Mouse (Mus musculus): ENCODE results near the gene Prokr1. TPM values are rescaled to one million over a fixed set of nuclear protein-coding genes. Genes with fewer than 3 reads are reported as not detected.
A peak's percentile ranks its signal among the peaks of the same experiment; 100 is the strongest.
"Not testable (repeated sequence)": the region's sequence is repeated elsewhere in the genome, so short reads cannot be mapped to it uniquely, and the experiment has no call there.

Gene Prokr1
- 0.37 and 0.68 TPM in 2 replicates for polyA plus RNA-seq (2012)

DNA sequence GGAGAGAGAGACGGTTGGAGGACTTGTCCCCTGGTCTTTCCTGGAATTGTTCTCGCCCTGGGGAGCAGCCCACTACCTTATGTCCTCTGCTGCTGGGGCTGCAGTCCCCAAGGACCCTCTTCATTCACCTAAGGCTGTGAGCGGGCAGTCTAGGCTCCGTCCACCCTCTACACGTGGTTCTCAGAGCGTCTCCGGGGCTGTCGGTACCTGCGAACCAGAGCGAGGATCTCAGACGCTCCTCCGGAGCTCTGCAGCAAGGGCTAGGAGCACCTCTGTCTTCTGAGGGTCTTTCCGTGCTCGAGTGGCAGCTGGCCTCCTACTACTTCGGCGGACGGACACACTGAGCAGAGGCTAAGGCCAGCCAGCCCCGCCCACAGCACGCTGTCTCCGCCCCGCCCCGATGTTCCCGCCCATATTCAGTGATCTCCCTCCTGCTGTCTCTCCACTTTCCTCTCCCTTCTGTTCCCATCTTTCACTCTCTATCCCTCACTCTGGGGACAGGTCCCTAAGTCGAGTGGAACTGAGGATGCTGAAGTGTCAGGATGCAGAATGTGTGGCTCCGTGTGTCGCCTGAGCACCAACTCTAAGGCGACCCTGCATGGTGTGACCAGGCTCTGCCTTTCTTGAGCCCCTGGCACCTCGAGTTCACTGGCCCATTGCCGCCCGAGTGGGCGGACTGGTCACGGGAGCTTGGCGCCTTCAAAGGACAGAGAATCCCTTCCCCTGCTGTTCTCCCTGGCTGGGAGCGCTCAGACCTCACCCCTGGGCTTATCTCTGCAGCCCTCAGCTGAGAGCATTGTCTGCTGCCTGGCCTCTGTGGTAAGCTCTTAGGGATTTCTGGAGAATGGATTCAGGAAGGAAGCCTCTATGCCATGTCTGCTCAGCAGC lies at the start of gene Prokr1:
Prokr1 (minus strand) TSS at position 350 of the 888 bp plus-strand sequence.
- Histone ChIP-seq H3K27me3 (ENCODE audit: control insufficient read depth) (peaks cover 52% of the 10 kb centered on the region), H3K36me3 (ENCODE audit: control insufficient read depth) (peaks cover 32% of the 10 kb centered on the region), H3K4me1 (ENCODE audit: control insufficient read depth) (peaks cover 58% of the 10 kb centered on the region), H3K9me3 (ENCODE audit: control insufficient read depth, low read length) (no peaks in the 10 kb centered on the region), H3K4me3 (replicated peaks) (peak within 1 kb of the TSS; percentile 81)
- TF ChIP-seq TAL1 (IDR thresholded peaks at IDR 0.05; ENCODE audit: low read length), result no peak
- TF ChIP-seq GATA1 (IDR thresholded peaks at IDR 0.05; ENCODE audit: low read length), result no peak

DNA sequence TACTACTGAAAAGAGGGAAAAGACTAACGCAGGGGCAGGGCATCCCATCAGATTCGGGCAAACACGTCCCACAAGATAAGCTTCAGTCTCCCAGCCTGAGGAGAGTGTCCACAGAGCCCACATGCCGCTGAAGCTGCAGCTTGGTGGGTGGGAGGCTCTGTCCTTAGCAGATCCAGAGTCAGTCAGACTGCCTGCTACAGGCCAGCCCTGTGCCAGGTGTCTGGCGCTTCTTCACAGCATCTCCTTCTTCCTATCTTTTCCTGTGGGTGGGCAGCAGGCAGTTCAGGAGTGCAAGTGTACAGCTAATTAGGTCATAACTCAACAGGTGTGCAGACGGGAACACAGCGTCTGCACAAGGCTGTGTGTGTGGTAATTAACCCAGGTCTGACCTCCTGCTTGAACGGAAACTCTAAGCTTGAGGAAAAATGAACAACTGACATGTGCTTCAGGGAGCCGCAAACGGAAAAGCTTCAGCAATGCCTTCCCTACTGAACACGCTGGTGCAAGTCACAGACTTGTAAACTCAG lies 47.7 kb upstream of the Prokr1 start:
- H3K9me3 ChIP-seq (ENCODE audit: control insufficient read depth, low read length), result no peaks in the 10 kb centered on the region
- no peak overlapping the region for H3K4me3 ChIP-seq (replicated peaks)
- peaks cover 83% of the 10 kb centered on the region for H3K36me3 ChIP-seq (ENCODE audit: control insufficient read depth)
- no peaks in the 10 kb centered on the region for H3K4me1 ChIP-seq (ENCODE audit: control insufficient read depth)
- TF ChIP-seq GATA1 (IDR thresholded peaks at IDR 0.05; ENCODE audit: low read length) (no peak), TAL1 (IDR thresholded peaks at IDR 0.05; ENCODE audit: low read length) (no peak)
- no peaks in the 10 kb centered on the region for H3K27me3 ChIP-seq (ENCODE audit: control insufficient read depth)

DNA sequence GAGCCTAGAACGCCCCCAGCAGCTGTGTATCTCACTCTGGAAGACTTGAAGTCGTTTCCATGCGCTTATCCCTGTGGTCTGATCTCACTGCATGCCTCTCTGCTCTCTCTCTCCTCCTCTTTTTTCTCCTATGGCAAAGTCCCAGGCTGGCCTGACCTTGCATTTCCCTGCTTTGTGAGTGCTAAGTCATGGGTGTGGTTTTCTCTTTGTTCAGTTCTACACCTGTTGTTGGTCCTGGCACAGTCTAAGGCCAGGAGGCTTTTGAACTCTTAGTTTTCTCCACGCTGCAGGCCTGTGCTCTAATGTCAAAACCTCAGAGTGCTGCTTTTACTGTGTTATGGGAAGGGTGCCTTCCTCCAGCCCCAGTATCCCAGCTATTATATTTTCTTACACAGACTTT lies 41.6 kb upstream of the Prokr1 start:
- Histone ChIP-seq H3K4me3 (replicated peaks) (no peak overlapping the region), H3K4me1 (ENCODE audit: control insufficient read depth) (peaks cover 1% of the 10 kb centered on the region; the same call in 1 of the 2 replicates), H3K36me3 (ENCODE audit: control insufficient read depth) (peaks cover 77% of the 10 kb centered on the region), H3K9me3 (ENCODE audit: control insufficient read depth, low read length) (peaks cover 6% of the 10 kb centered on the region), H3K27me3 (ENCODE audit: control insufficient read depth) (no peaks in the 10 kb centered on the region)
- TF ChIP-seq TAL1 (IDR thresholded peaks at IDR 0.05; ENCODE audit: low read length) (no peak), GATA1 (IDR thresholded peaks at IDR 0.05; ENCODE audit: low read length) (no peak)

DNA sequence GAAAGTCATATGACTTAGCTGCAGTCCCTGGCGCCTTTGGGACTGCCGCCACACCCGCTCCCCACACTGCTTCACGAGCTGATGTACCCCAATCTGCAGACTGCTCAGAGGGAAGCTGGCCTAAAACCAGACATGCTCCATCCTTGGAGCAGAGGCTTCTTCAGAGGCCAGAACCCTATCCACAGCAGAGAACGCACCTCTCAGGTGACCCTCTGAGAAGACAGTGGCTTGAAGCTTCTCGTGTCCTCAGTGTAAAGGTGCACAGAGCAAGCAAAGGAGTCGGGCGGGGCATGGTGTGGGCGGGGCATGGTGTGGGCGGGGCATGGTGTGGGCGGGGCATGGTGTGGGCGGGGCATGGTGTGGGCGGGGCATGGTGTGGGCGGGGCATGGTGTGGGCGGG lies 38.4 kb upstream of the Prokr1 start:
- H3K36me3 ChIP-seq (ENCODE audit: control insufficient read depth), result peaks cover 51% of the 10 kb centered on the region
- not testable (repeated sequence) for H3K9me3 ChIP-seq (ENCODE audit: control insufficient read depth, low read length); H3K4me3 ChIP-seq (replicated peaks); H3K27me3 ChIP-seq (ENCODE audit: control insufficient read depth); H3K4me1 ChIP-seq (ENCODE audit: control insufficient read depth)

DNA sequence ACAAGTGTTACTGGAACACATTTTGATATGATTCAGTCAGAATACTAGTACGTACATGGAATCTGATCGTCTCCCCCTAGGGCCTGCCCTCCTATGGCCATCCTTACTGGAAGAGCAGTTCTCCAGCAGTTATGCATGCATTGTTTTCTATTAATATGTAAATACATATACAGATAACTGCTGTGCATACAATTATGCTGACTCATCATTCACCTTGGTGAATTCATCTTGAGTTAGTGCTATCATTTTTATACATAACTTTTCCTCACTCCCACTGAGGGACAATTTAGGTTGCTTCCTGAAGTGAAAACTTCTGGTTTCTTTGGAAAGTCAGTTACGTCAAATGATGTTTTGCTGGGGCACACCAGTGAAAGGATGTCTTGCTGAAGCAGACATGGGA lies 32.6 kb upstream of the Prokr1 start:
- Histone ChIP-seq H3K4me1 (ENCODE audit: control insufficient read depth) (no peaks in the 10 kb centered on the region), H3K36me3 (ENCODE audit: control insufficient read depth) (peaks cover 5% of the 10 kb centered on the region), H3K27me3 (ENCODE audit: control insufficient read depth) (peaks cover 3% of the 10 kb centered on the region), H3K9me3 (ENCODE audit: control insufficient read depth, low read length) (no peaks in the 10 kb centered on the region), H3K4me3 (replicated peaks) (no peak overlapping the region)
- TF ChIP-seq TAL1 (IDR thresholded peaks at IDR 0.05; ENCODE audit: low read length) (no peak), GATA1 (IDR thresholded peaks at IDR 0.05; ENCODE audit: low read length) (no peak)

DNA sequence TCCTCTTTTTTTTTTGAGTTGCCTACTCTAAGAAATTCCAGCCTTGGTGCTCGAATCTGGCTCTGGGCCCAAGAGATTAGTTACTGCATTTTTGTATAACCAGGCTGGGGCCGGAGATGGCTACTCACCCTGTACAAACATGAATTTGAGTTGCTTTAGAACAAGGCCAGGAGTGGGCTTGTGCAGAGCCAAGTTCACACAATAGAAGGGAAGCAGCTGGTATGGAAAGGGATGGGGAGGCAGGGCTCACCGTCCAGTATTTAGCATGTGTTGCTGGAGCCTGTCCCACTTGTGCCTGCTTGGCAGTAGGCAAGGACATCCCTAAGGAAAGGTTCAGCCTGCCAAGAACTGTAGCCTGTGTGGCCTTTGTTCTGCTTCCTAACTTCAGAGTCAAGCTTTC lies 30.7 kb upstream of the Prokr1 start:
- no peak for TF ChIP-seq TAL1 (IDR thresholded peaks at IDR 0.05; ENCODE audit: low read length)
- TF ChIP-seq GATA1 (IDR thresholded peaks at IDR 0.05; ENCODE audit: low read length), result no peak
- no peak overlapping the region for H3K4me3 ChIP-seq (replicated peaks)
- H3K36me3 ChIP-seq (ENCODE audit: control insufficient read depth), result no peaks in the 10 kb centered on the region
- no peaks in the 10 kb centered on the region for H3K9me3 ChIP-seq (ENCODE audit: control insufficient read depth, low read length)
- peaks cover 8% of the 10 kb centered on the region for H3K27me3 ChIP-seq (ENCODE audit: control insufficient read depth)
- no peaks in the 10 kb centered on the region for H3K4me1 ChIP-seq (ENCODE audit: control insufficient read depth)

DNA sequence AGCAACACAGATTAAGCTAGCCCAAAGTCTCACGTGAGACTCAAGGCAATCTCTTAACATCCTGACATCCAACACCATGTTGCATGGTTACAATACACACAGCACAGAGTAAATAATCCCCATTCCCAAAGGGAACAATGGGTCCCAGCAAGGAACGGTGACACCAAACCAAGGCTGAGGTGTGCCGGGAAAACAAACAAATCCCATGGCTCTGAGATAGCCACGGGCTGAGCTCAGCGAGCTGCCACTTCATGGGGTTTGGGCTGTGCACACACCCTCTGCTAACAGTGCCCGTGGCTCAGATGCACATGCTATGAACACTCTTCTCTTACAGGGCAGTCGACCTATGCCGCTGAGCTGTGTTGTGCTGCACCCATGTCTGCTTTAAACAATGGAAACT lies 27.5 kb upstream of the Prokr1 start:
- peaks cover 4% of the 10 kb centered on the region for H3K4me1 ChIP-seq (ENCODE audit: control insufficient read depth)
- H3K9me3 ChIP-seq (ENCODE audit: control insufficient read depth, low read length), result no peaks in the 10 kb centered on the region
- TF ChIP-seq GATA1 (IDR thresholded peaks at IDR 0.05; ENCODE audit: low read length), result no peak

DNA sequence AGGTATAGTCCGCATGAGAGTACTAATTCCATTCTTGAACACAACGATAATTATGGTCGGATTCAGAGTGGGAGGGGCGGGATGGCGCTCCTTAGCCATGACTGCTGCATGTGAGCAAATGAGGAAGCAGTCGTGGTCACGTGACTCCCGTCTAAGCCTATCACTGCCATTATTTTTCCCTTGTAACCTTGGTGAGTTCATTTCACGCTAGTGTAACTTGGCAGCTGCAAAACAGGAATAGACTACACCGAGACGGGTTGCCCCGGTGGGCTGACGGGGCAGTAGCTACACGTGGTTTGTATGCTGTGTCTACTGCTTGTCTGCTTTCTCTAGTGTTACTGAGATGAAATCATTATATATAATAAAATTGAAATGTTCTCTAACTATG lies 25.1 kb upstream of the Prokr1 start:
- H3K9me3 ChIP-seq (ENCODE audit: control insufficient read depth, low read length), result no peaks in the 10 kb centered on the region
- no peaks in the 10 kb centered on the region for H3K36me3 ChIP-seq (ENCODE audit: control insufficient read depth)
- peaks cover 16% of the 10 kb centered on the region for H3K27me3 ChIP-seq (ENCODE audit: control insufficient read depth)
- peaks cover 4% of the 10 kb centered on the region for H3K4me1 ChIP-seq (ENCODE audit: control insufficient read depth)
- no peak overlapping the region for H3K4me3 ChIP-seq (replicated peaks)
- TF ChIP-seq GATA1 (IDR thresholded peaks at IDR 0.05; ENCODE audit: low read length) (no peak), TAL1 (IDR thresholded peaks at IDR 0.05; ENCODE audit: low read length) (no peak)

More for the DNA sequence above, 27.5 kb upstream of the Prokr1 start:
- Histone ChIP-seq H3K27me3 (ENCODE audit: control insufficient read depth) (peaks cover 8% of the 10 kb centered on the region), H3K36me3 (ENCODE audit: control insufficient read depth) (no peaks in the 10 kb centered on the region), H3K4me3 (replicated peaks) (no peak overlapping the region)

DNA sequence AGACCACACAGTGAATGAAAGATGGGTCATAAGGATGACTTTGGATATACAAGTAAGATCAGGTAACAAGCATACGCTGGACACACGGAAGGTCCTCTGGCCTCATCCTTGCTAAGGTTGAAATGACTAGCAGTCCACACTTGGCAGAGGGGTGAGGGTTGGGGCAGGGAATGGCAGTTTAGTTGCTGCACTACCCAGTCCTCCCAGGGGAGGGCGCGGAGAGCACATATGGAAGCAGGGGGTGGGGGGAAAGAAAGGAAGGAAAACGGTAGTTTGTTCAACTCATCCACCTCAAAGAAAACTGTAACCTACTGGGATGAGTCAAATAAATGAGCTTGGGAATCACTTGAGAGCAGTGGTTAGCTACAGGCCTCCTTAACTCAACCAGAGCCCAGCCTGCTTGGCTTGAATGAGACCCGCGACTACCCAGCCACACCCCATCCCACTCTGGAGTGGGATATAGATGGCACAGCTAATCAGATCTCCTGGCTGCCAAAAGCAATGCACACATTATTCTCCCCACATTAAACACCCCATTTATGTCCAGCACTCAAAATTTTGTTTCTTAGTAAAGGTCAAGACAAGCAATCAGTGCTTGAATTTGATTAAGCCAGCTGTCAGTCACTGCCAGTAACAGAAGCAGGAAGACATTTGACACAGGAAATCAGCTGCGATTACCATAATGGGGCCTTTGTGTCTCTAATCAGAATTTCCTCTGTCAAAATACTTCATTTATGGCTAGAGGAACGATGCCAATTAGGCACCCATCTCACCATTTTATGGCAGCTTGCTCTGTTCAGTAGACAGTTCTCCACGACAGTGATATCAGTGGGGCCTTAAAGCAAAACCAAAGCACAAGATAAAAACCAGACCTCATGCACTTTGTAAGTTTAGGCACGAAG lies 24.5 kb upstream of the Prokr1 start:
- peaks cover 20% of the 10 kb centered on the region for H3K27me3 ChIP-seq (ENCODE audit: control insufficient read depth)
- no peak for TF ChIP-seq GATA1 (IDR thresholded peaks at IDR 0.05; ENCODE audit: low read length)
- TF ChIP-seq TAL1 (IDR thresholded peaks at IDR 0.05; ENCODE audit: low read length), result no peak
- H3K36me3 ChIP-seq (ENCODE audit: control insufficient read depth), result no peaks in the 10 kb centered on the region
- peaks cover 4% of the 10 kb centered on the region for H3K4me1 ChIP-seq (ENCODE audit: control insufficient read depth)
- H3K9me3 ChIP-seq (ENCODE audit: control insufficient read depth, low read length), result no peaks in the 10 kb centered on the region
- no peak overlapping the region for H3K4me3 ChIP-seq (replicated peaks)

Measured in erythroblast, embryonic 14.5 days (primary cell).